Mouse (Mus musculus) G1E (cell line): ENCODE measurements at regions not wholly inside any gene's neighbourhood (a gene's known extent, or its start where the extent isn't known, plus 50 kb on each side); places are given as distances from the start of the nearest gene placed in this dataset.
"Not testable (repeated sequence)": the region's sequence is repeated elsewhere in the genome, so short reads cannot be mapped to it uniquely, and the experiment has no call there.

Source experiments
- CTCF ChIP-seq: IDR thresholded peaks from 2 replicates; pipeline ENCODE4 v1.5.1; 2012; ENCODE audit warnings: low read depth, low read length, inconsistent platforms, mixed read lengths
- GATA1 ChIP-seq: IDR thresholded peaks from 2 replicates; pipeline ENCODE4 v1.6.1; 2012; ENCODE audit warnings: borderline replicate concordance, low read length, inconsistent platforms, mixed read lengths
- GATA2 ChIP-seq: IDR thresholded peaks from 2 replicates; pipeline ENCODE4 v1.6.1; 2012; ENCODE audit warnings: low read depth, low read length, inconsistent platforms, borderline replicate concordance
- TAL1 ChIP-seq: conservative IDR thresholded peaks from 2 replicates; pipeline ENCODE4 v1.6.1; 2012; ENCODE audit warnings: low read depth, low read length, inconsistent platforms, mixed read lengths

DNA sequence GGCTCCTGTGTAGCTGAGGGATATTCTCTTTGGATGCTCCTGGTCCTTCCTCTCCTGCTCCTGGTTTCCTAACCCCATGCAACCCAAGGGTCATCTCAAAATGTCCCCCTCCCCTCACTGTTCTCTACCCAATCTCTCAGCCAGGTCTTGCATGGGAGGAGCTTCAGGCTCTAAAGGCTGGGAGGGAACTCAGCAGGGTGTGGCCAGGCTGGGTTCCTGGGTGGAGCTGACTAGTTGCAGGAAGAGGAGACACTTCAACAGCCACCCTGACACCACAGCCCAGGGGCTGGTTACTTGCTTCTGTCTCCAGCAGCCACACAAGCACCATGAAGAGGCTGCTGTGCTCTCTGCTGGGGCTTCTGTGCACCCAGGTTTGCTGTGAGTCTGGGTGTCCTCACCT, 446.9 kb upstream of the Olfr1507 start:
- not testable (repeated sequence) for TF ChIP-seq CTCF, TAL1, GATA2, GATA1
